Mouse (Mus musculus): Measurements from ENCODE around the gene Mcoln3.

DNA sequence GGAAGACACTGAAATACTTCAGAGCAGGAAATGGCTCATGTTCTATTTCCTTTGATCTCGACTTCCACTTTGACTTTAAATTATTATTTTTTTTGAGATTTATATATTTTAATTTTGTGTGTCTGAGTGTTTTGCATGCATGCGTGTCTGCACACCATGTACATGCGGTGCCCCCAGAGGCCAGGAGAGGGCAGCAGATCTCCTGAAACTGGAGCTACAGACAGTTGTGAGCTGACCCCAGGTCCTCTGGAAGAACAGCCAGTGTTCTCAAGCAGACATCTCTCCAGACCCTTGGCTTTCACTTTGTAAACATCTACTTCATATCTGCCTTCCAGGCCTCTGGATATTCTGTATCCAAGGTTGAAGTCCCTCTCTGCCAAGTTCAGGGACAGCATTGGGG lies 63.7 kb downstream of the Mcoln3 start:
- no peak for TF ChIP-seq GATA1 (IDR thresholded peaks at IDR 0.05; ENCODE audit: borderline replicate concordance, low read length)
- no peak for TF ChIP-seq FLI1 (IDR thresholded peaks at IDR 0.05; ENCODE audit: low read length)

Data from megakaryocyte, embryonic 14.5 days (primary cell).